Mouse (Mus musculus): ENCODE data around the gene Slc35b1.

DNA sequence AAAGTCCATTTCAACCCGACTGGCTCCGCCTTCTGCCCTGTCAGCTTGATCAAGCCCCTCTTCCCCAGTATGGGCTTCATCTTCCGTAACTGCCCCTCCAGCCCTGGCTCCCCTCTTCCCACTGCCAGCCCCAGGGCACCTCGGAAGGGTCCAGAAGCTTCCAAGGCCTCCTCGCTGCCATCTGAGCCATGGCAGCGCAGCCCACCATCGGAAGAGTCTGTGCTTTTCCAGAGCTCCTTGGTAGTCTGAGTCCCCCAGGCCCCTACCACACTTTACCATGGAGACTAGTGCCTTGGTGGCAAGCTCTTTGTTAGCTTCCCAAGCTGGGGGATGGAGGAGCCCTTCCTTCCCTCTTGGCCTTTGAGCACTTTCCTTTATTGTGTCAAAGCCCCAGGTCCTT, 3.8 kb upstream of the Slc35b1 start:
- no peak for TF ChIP-seq HCFC1 (IDR thresholded peaks at IDR 0.05; ENCODE audit: low read depth, low read length)
- TF ChIP-seq USF1 (IDR thresholded peaks at IDR 0.05; ENCODE audit: low read depth, low read length): no peak

All from CH12.LX (cell line).